Mouse (Mus musculus) fibroblast of lung, adult 2 months (primary cell): ENCODE measurements at regions not wholly inside any gene's neighbourhood (a gene's known extent, or its start where the extent isn't known, plus 50 kb on each side); places are given as distances from the start of the nearest gene placed in this dataset.

Source experiments
- DNase-seq: peaks from one replicate; pipeline ENCODE4 v3.0.0-alpha.2; 2011; ENCODE audit warnings: low read depth

DNA sequence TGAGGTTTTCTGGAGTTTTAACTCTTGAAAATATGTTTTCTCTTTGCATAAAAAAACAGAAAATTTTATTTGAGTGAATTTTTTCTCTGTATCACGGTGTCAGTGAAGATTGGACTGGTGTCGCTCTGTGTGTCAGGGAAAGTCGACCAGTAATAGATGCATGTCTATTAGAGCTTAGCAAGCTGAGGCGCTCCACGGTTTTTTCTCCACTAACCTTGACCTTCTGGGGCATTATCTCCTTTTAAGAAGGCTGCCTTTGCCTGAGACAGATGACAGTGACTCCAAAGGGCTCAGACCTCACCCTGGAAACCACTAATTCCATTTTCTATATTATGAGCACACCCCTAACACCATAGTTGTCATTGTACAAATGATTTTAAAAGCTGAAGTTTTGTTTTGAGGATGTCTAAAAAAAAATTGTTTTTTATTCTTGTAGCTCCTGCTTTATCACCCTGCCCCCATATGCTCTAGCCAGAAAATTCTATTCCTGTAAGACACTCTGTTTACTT, 561.8 kb downstream of the Gm43517 start:
- DNase-seq, result no peak

DNA sequence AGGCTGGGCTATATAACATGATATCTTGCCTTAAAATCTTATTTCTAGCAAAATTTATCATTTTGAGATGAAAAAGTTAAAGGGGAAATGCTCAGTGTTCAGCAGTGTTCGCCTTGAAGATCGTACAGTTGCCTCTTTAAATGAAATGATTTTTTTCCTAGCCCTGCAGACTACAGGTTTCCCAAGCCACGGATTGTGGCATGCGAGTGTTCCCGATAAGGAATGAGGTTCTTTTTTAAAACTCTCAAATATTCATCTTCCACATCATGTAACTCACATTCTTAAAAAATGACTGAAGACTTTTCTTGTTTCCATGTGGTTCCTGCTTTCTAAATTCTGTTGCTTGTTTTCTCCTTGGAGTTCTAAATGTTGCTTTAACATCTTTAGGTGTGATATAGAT, 566.0 kb downstream of the Gm43517 start:
- DNase-seq, result no peak

DNA sequence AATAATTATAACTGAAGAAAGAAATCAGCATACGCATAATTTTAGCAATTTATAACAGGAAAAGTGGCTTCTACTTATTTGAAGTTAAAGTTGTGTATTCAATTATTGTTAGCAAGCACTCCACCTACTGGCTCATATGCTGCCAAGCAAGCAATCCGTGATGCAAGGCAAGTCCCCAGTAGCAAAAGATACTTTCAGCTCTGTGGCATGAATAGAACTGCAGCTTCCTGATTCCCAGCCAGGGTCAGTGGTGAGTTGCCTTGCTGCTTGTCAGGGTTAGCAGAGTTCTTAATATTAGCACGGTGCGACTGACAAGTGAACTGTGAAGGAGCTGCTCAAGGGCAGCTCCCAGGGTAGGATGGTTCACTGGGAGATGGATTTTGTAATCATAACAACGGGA, 566.8 kb downstream of the Gm43517 start:
- no peak for DNase-seq

DNA sequence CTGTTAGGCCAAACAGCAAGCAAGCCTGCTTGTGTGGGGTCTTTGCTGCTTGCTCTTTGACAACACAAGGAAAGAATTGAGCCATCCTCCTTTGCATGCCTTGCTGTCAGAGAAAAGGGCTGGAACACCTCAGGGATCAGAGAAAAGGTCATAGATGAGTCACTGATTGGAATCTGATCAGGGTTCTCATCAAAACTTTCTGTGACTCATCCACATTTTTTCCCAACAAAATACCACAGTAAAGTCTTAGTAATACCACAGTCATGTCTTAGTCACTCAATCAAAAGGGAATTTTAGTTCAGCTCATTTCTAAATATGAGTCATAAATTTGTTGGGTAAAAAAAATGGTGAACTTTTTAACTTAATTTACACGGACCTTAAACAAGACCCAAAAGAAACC, 583.1 kb downstream of the Gm43517 start:
- peak; percentile 67 for DNase-seq

- no peak for DNase-seq
Measured at GRCm38 (mm10) chr12:49969546-49969945, 584.6 kb downstream of the Gm43517 start.

- no peak for DNase-seq
Measured at GRCm38 (mm10) chr12:49974591-49975323, 589.8 kb downstream of the Gm43517 start.

- no peak for DNase-seq
Measured at GRCm38 (mm10) chr12:49975553-49975952, 590.6 kb downstream of the Gm43517 start.

GRCm38 (mm10) chr12:49992501-49993079, 607.6 kb downstream of the Gm43517 start:
- no peak for DNase-seq

DNA sequence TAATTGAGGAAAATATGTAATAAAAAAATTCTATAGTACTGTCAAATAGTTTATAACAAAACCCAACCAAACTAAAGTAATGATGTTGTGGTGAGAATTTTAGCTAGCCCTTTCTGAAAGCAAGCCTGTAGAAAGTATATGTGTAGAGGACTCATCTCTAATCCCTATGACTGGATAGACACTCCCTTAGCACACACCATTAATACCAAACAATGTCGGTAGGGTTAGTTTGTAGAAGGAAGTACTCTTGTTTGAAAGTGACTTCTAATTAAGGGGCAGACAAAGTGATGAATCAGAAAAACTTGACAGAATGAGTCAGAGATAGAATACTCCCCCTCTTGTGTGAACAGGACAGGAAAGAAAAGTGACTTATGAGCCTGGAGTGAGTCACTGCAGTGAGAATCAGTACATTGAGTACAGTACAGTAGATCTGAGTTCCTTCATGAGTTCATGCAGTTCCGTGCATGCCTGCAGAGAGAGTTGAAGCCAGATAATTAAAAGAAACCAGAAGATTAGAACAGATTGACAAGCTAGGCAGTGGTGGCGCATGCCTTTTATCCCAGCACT, 610.0 kb downstream of the Prkd1 start:
- no peak for DNase-seq

DNA sequence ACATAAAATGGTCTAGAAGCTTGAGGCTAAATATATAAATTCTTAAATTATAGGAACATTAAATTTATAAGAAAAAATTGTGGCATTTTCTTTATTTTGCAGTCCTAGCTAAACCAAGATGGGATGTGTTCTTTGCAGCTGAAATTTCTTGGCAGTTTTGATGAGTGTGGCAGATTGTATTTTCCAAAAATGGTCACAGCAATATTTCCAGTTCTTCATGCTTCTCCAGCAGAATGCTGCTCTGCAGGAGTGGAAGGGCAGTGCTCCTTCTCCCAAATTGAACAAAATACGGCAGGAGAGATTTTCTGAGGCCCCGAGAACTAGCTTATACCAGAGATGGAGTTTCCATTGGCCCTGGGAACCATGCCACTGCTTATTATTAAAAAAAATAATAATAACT, 587.6 kb downstream of the Prkd1 start:
- no peak for DNase-seq

- DNase-seq, result peak; percentile 3
Measured at GRCm38 (mm10) chr12:50066394-50066793, 582.5 kb downstream of the Prkd1 start.

GRCm38 (mm10) chr12:50071797-50072196, 577.1 kb downstream of the Prkd1 start:
- no peak for DNase-seq

DNA sequence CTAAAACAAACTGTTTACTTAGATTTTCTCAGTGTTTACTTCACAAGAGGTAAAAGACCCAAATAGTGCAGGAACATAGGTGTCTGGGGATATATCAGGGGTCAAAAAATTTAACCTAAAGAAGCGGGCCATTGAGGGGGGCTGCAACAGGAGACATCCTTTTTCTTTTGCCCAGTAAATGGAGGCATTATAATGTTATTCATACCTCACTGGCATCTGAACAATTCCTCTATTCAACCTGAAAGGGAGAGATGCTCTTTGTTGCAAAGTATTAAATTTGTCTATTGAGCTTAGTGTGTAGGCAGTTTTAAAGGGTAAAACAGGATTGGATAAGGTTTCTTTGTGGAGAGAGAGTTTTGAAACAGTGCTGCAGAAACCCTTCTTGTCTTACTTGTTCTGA, 576.5 kb downstream of the Prkd1 start:
- DNase-seq, result no peak

GRCm38 (mm10) chr12:50073684-50074083, 575.2 kb downstream of the Prkd1 start:
- no peak for DNase-seq

DNA sequence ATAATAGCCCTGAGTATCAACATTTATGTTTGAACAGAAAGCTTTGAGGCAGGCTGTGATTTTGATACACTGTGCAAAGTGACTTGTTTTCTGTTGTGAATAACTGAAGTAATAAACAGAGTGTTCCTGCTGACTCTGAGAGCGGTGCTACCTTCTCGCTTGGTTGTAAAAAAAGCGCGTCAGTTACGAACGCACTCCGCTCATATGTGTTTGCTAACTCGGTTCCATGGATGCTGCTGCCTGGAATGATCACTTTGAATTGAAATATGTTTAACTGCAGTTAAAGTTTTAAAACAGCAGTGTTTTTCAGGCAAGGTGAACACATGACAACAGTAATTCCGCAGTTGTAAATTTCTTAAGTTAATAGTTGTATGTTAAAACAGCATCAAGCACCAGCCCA, 567.7 kb downstream of the Prkd1 start:
- no peak for DNase-seq

- DNase-seq, result no peak
Measured at GRCm38 (mm10) chr12:50081571-50081970, 567.3 kb downstream of the Prkd1 start.

- DNase-seq, result no peak
Measured at GRCm38 (mm10) chr12:50084517-50084916, 564.4 kb downstream of the Prkd1 start.

DNA sequence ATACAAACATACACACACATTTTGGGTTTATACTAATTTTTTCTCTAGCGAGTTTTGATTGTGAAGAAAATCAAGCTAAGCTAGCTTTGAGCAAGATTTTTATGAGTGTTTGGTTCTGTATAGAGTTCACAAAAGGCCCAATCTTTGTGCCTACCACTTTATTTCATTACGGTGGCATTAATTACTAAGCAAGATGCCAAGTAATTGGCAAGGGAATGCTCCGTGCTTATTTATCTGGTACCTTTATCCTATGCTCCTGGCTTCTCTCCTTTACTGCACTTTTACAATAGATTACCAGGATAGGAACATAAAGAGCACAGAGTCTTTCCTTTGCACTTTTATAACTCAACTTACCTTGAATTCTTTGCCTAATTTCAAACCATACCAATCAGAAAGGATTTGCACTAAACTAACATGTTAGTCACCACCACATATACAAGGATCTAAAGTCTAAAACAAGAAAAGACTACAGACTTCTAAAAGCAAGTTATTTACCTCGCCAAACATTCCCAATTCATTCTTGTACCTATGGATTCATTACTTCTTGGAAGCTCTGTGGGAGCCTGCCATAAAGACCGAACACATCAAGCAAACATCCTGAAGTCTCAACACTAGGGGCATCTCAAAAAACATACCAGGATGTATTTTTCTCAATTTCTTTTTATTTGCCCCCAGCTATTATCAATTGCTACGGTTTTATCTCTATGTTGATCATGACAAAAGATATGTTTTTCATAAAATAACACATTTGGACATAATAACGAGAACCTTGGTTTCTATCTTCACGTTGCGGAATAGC, 537.5 kb downstream of the Prkd1 start:
- DNase-seq, result no peak

DNA sequence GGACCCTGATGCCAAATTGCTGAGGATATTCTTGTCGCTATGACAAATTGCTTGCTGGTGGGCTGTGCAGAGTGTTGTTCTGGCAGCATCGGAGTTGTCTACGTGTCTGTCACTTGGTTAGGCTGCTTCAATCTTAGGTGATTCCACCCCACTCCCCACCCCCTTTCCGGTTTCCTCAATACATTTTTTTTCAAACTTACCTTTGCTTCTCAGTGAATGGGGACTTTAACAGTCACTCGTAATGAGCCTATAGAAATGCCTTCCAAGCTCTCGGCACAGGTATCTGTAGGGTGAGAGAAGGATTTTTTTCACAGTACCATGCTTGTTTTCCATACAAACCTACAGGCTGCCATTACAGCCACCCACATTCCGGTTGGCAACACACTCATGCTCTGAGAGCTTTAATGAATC, 536.8 kb downstream of the Prkd1 start:
- DNase-seq, result no peak

DNA sequence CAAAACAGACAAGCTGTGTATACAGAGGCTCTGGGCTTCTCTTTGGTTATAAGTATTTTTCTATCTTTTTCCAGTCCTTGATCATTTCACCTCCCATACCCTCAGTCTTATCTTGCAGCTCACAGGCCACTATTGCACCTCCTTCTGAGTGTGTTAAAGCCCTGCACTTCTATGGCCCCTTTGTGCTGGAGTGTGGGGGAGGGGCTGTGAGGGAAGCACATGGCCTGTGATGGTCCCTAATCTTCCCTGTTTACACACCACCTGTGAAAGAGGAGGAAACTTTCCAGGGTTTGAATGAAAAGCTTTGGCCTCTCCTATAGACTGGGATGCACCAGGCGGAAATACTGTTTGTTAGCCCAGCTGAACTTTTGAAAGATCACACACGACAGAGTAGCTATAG, 533.0 kb downstream of the Prkd1 start:
- no peak for DNase-seq

- no peak for DNase-seq
Measured at GRCm38 (mm10) chr12:50118346-50118745, 530.6 kb downstream of the Prkd1 start.

- DNase-seq, result no peak
Measured at GRCm38 (mm10) chr12:50122145-50122544, 526.8 kb downstream of the Prkd1 start.

GRCm38 (mm10) chr12:50122971-50123370, 525.9 kb downstream of the Prkd1 start:
- no peak for DNase-seq
